Mouse (Mus musculus) olfactory bulb, adult 2 months (tissue): ENCODE measurements around the gene Olfr155.

Source experiments
- CTCF ChIP-seq: fragments of 200-500 bp; IDR thresholded peaks from 2 replicates; pipeline ENCODE4 v1.5.1; 2012; ENCODE audit warnings: low read depth, mild to moderate bottlenecking, low read length, moderate library complexity; ENCODE audit not compliant: insufficient read depth
- POLR2A ChIP-seq: fragments of 200-500 bp; IDR thresholded peaks from 2 replicates; pipeline ENCODE4 v1.6.1; 2012; ENCODE audit warnings: mild to moderate bottlenecking, low read depth, low read length, moderate library complexity; ENCODE audit not compliant: insufficient read depth

DNA sequence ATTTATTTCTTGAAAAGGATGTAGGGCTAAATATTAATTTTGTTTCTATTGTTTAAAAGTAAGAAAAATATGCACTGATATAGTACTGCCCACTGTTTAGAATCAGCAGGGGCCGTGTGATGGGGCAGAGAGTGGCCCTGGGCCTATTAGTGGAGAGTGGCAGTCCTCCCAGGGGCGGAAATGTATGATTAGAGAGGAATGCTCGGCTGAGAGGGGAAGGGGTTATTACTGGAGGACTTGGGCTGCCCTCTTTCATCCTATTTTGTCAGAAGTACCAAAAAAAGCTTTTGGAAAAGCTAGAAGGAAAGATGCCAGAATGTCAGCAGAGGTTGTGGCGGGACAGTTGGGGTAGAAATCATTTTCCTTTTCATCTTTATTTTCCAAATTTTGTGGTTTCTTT, 32.8 kb downstream of the Olfr155 start:
- TF ChIP-seq POLR2A (no peak), CTCF (no peak)
